Mouse (Mus musculus) C2C12 (cell line): Measurements from ENCODE around the gene Gmpr.

ENCODE experiments used
- CEBPB ChIP-seq: IDR thresholded peaks from one replicate; pipeline ENCODE4 v1.6.1; 2011; ENCODE audit warnings: low read depth, mild to moderate bottlenecking, control low read depth, moderate library complexity
- CTCF ChIP-seq: IDR thresholded peaks from one replicate; pipeline ENCODE4 v1.5.1; 2011; ENCODE audit not compliant: control insufficient read depth, insufficient read depth, insufficient read length
- FOSL1 ChIP-seq: IDR thresholded peaks from one replicate; pipeline ENCODE4 v1.8.0; 2011; ENCODE audit warnings: mild to moderate bottlenecking, low read length; ENCODE audit not compliant: poor library complexity, insufficient read depth, severe bottlenecking
- USF1 ChIP-seq: IDR thresholded peaks from one replicate; pipeline ENCODE4 v1.6.1; 2011; ENCODE audit warnings: low read depth, mild to moderate bottlenecking, control low read depth, moderate library complexity

GRCm38 (mm10) chr13:45516501-45517393 lies 9.5 kb downstream of the Gmpr start:
- TF ChIP-seq CTCF, result no peak
- no peak for TF ChIP-seq USF1
- no peak for TF ChIP-seq CEBPB
- no peak for TF ChIP-seq FOSL1
